Mouse (Mus musculus) kidney, adult 11 months (tissue): ENCODE results near the gene Ccin.
A peak's percentile ranks its signal among the peaks of the same experiment; 100 is the strongest.

Experiments used
- DNase-seq: peaks from one replicate; pipeline ENCODE4 v3.0.0; 2022

The Ccin gene

DNA sequence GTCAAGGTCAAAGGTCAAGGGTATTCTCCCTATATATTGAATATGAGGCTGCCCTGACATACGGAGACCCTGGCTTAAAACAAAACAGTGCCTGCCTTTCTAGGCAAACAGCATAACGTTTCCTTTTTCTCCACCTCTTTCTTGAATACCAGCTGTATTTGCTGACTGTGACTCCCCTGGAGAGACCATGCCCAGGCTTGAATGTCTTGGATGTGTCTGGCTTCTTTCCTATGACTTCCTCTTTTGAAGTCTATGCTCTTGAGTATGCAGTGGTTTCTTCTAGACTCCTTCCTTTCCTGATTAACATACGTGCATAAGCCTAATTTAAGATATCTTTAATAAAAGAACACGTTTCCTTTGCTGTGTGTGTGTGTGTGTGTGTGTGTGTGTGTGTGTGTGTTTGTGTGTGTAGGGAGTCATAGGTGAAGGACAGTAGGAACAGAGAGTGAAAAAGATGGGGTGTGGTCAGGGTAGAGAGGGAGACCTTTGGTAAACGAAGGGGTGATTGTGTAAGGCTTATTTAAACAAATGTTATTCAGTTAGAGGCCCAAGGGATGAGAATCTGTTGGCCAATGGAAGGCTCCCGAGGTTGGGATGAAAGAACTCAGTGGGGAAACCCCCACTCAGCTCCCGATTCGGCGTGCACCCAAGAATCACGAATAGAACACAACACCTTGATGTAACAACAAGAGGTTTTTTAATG is 8.2 kb upstream of the Ccin start:
- no peak for DNase-seq

DNA sequence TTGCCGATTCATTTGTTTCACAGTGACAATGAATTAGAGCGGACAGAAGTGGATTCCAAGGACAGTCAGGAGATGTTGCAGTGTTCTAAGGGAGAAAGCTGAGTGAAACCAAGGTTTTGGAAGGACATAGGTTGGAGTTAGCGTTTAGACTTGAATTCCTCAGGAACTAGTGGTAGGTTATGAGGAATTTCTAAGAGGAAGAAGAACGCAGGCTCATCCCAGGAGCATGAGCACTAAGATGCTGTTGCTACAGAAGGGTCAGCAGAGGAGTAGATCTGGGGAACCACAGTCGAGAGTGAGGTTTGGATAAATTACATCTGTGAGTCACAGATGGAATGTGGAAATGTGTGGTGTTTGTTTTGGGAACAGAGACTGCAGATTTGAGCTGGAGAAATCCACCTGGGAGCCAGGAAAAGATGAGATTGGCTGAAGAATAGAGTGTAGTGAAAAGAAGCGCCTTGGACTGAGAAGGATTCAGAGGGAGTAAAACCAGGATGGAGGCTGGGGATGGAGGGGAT is 7.0 kb upstream of the Ccin start:
- DNase-seq, result no peak

- DNase-seq, result peak; percentile 14
These were observed 4.5 kb upstream of the Ccin start for GRCm38 (mm10) chr4:43978521-43979443.

- peak; percentile 31 for DNase-seq
These were observed 3.5 kb upstream of the Ccin start for GRCm38 (mm10) chr4:43979746-43980145.

GRCm38 (mm10) chr4:43980236-43980635 is 3.0 kb upstream of the Ccin start:
- DNase-seq, result no peak

- no peak for DNase-seq
These were observed 2.4 kb upstream of the Ccin start for GRCm38 (mm10) chr4:43980846-43981245.

DNA sequence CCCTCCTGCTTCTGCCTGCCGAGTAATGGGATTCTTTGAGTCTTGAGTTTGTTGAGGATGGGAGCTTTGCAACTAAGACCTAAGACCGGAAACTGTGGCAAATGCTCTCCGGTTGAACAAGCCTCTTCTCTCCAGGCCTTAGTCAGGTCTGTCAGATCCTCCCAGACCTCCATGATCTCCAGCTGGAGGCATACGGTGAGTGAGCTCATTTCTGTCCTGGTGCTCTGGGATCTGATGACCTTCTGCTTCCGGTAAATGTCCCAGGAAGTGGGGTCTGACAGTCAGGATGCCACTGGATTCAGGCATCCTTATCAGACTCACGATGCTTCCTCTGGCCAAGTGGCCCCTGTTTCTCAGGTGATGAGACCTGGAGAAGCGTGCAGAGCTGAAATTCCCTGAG is 2.0 kb upstream of the Ccin start:
- DNase-seq, result no peak

DNA sequence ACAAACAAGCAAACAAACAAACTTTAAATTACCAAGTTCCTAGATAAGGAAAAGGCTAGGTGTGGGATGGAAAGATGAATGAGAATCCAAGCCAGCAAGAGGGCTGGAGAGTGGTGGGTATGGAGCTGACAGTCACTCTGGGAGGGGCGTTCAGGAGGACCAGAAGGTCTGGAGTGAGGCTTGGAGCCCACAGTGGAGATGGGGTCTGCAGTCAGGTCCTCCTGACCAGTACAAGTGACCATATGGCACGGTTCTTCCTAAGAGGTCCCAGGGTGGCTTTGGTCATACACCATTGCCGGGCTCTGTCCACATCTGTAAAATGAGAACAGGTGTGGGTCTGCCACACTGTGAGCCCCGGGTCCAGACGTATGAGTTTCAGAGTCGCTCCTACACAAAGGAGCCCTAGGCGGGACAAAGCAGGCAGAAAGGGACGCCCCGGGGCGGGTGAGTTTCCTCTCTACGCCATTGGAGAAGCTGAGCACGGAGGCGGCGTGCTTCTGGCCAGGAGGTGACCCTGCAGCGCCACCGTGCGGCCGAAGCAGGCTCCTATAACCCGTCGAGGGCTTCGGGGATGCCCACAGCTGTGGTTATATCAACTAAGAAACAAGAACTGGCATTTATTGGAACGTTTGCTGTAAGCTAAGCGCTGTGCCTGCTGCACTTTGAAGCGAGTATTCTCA is 1.1 kb upstream of the Ccin start:
- peak; percentile 82 for DNase-seq

GRCm38 (mm10) chr4:43983756-43984155 is 473 bp downstream of the Ccin start:
- no peak for DNase-seq

DNA sequence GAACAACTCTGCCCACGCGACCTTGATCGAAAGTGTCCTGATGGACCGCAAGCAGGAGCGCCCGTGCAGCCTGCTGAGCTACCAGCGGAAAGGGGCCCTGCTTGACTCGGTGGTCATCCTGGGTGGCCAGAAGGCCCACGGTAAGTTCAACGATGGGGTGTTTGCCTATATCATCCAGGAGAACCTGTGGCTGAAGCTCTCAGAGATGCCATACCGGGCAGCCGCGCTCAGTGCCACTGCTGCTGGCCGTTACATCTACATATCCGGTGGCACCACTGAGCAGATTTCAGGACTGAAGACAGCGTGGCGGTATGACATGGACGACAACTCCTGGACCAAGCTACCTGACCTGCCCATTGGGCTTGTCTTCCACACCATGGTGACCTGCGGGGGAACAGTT is 1.0 kb downstream of the Ccin start:
- no peak for DNase-seq

GRCm38 (mm10) chr4:43988976-43989375 is 5.7 kb downstream of the Ccin start:
- DNase-seq, result no peak

GRCm38 (mm10) chr4:43993072-43993471 is 9.8 kb downstream of the Ccin start:
- no peak for DNase-seq

DNA sequence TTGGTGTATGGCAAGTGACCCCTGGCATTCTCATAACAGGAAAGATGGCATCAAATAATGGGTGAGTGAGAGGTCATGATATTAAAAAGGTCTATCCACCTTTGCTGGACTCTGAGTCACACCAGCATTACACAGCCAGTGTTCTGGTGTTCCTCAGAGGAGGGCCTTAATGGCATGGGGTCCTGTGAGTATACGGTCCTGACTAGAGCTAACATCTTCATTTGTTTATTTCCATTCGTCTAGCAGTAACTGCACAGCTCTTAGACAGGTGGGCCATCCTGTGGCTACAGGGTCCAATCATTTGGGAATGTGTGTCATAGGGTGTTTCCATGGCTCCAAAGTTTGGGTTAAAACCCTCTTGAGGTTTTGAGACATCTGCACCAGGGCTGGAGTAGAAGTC is 11.1 kb downstream of the Ccin start:
- no peak for DNase-seq

DNA sequence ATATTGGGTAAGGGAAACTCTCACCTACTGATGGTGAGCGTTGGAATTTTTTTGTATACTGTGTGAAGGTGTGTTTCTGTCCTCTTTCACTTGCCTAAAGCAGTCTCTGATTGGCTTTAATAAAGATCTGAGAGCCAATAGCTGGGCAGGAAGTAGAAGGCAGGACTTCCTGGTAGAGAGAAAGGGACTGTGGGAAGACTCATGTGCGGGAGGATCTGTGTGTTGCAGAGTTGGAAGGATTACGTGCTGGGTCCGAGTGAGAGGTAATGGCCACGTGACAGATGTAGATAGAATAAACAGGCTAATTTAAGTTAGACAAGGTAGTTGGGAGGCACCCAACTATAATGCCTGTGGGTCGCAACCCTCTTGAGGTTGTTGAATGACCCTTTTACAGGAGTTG is 20.3 kb downstream of the Ccin start:
- DNase-seq, result no peak

DNA sequence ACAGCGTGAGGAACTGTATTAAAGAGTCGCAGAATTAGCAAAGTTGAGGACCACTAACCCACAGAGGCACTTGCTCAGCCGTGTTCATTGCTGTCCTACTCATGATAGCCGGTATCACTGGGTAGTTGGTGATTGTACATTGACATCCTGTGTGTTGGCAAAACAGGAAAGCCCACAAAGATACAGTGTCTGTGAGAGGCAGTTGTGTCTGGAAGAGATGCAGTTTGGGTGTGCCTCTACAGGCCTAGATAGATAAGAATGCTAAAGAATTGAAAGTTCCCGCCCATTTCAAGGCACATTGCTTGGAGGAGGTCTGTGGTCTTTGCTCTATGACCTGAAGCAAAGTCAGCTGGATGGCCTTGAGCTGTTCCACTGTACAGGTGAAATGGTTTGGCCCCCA is 20.8 kb downstream of the Ccin start, which contains the start of gene Clta:
Gene Clta (plus strand): TSS at position 327 of the 400 bp plus-strand sequence.
- no peak for DNase-seq

GRCm38 (mm10) chr4:44004623-44005409 is 21.5 kb downstream of the Ccin start:
- no peak for DNase-seq

- DNase-seq, result no peak
These were observed 26.9 kb downstream of the Ccin start for GRCm38 (mm10) chr4:44010176-44010575.

GRCm38 (mm10) chr4:44010893-44011292 is 27.6 kb downstream of the Ccin start:
- DNase-seq, result no peak

DNA sequence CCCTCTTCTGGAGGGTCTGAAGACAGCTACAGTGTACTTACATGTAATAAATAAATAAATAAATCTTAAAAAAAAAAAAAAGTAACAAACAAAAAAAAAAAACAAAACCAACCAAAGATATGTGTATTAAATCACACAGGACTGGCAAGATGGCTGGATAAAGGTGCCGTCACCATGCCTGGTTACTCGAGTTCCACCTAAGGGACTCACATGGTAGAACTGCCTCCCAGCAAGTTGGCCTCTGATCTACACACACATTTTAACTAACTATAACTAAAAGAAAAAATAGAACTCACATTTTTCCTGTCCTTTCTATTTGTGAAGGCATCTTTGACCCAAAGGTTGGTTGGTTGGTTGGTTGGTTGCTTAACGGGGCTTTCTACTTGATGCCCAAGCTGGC is 28.5 kb downstream of the Ccin start:
- DNase-seq, result no peak

DNA sequence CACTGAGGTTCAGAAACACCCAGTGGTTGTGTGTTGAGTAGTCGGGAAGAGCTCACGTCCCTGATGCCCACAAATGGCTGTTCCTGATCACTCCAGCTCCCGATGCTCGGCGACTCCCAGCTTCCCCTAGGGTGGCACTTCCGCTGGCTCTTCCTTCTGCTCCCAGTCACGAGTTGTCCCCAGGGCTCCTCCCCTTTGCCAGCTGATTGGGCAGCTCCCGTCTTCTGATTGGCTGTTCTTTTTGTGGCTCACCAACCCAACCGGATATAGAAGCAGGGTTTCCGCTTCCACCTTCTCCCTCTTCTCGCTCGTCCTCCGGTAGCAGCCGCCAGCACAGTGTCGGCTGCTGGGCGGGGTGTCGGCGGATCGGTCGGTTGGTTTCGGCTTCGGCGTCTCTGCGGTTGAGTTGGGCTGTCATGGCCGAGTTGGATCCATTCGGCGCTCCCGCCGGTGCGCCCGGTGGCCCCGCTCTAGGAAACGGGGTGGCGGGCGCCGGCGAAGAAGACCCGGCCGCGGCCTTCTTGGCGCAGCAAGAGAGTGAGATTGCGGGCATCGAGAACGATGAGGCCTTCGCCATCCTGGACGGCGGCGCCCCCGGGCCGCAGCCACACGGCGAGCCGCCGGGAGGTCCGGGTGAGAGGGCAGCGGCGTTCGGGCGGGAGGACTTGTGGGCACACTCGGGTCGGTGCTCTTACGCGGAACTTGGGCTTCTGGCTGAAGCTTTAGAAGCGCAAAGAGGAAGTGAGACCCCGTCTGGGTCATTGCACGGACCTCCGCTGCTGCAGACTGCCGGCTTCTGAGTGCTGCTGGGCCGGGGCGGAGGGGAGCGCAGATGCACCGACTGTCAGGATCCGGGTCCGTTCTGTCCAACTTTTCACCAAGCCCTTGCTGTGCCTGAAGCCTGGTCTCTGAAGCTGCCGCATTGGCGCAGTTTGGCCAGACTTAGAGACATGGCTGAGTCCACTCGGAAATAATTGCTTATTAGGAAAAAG is 29.4 kb downstream of the Ccin start:
- peak; percentile 96 for DNase-seq

DNA sequence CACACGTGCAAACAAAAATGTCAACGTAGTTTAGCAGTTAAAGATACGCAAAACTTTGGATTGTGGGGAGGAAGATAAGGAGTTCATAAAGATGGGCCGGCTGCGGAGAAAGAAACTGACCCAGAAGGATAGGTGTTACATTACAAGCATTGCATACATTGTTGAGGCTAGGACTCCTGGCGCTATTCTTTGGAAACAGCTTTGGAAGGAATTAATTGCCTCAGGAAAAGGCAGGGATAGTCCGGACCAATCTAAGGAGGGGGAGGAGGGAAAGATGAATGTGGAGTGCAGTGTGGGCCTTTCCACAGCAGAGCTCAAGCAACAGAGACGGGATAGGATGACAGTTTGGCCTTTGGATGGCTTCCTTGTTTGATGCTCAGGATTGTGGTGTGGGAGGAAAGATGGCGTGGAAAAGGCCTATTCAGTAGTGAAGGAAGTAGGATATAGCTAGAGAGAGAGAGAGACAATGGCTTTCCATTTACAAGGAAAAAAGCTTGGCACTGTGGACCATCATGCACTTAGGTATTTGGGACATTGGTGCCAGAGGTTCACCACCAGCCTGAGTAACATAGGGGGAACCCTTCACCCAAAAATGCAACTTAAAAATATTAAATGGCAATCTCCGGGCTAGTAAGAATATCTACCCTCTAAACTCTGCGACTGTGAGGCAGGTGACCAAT is 30.2 kb downstream of the Ccin start:
- DNase-seq, result no peak
